Mouse (Mus musculus) heart, postnatal 0 days (tissue): Measurements from ENCODE around the gene Nenf. TPM values are rescaled to one million over a fixed set of nuclear protein-coding genes. Genes with fewer than 3 reads are reported as not detected.

ENCODE experiments used
- ATAC-seq: fragments of 200-750 bp; cut with Nextera tagmentation; 2 replicates; pipeline ENCODE4 v1.8.0; 2017; ENCODE audit warnings: low read depth, moderate number of reproducible peaks, moderate library complexity; ENCODE audit not compliant: insufficient read depth
- DNase-seq: peaks from one replicate; pipeline ENCODE4 v3.0.0-alpha.2; 2016; ENCODE audit warnings: low spot score
- H3K27ac ChIP-seq: fragments of 300-500 bp; sonication (generic); 2 replicates; pipeline ENCODE4 v1.5.1; 2014; ENCODE audit warnings: low read depth, mild to moderate bottlenecking
- H3K27me3 ChIP-seq: fragments of 300-500 bp; sonication (generic); 2 replicates; pipeline ENCODE4 v1.6.1; 2014; ENCODE audit warnings: low read length, mixed read lengths; ENCODE audit not compliant: control insufficient read depth, insufficient read depth
- H3K36me3 ChIP-seq: fragments of 300-500 bp; sonication (generic); replicated peaks from 2 replicates; pipeline ENCODE4 v1.6.1; 2014; ENCODE audit warnings: low read length, mixed read lengths; ENCODE audit not compliant: control insufficient read depth, insufficient read depth
- H3K4me1 ChIP-seq: fragments of 300-500 bp; sonication (generic); 2 replicates; pipeline ENCODE4 v1.6.1; 2014; ENCODE audit warnings: antibody characterized with exemption; ENCODE audit not compliant: control insufficient read depth, insufficient read depth
- H3K4me2 ChIP-seq: fragments of 300-500 bp; sonication (generic); 2 replicates; pipeline ENCODE4 v1.6.1; 2014; ENCODE audit warnings: low read depth, mild to moderate bottlenecking, low read length, moderate library complexity
- H3K4me3 ChIP-seq: fragments of 300-500 bp; sonication (generic); 2 replicates; pipeline ENCODE4 v1.5.1; 2014; ENCODE audit warnings: low read depth, low read length
- H3K9ac ChIP-seq: fragments of 300-500 bp; sonication (generic); replicated peaks from 2 replicates; pipeline ENCODE4 v1.6.1; 2014; ENCODE audit warnings: low read depth, low read length, mixed read lengths
- H3K9me3 ChIP-seq: fragments of 300-500 bp; sonication (generic); replicated peaks from 2 replicates; pipeline ENCODE4 v1.6.1; 2016; ENCODE audit warnings: low read length; ENCODE audit not compliant: control insufficient read depth
- CTCF ChIP-seq: IDR thresholded peaks from 2 replicates; pipeline ENCODE4 v1.5.1; 2016; ENCODE audit warnings: antibody characterized with exemption, control low read depth, low read depth
- EP300 ChIP-seq: IDR thresholded peaks from 2 replicates; pipeline ENCODE4 v1.6.1; 2016; ENCODE audit warnings: antibody characterized with exemption, low read depth
- WGBS: fragments of 180-500 bp; shearing (Covaris S2); extraction: QIAGEN DNeasy Blood & Tissue Kit; methylation state at CpG from one replicate; pipeline ENCODE4 v1.1.7; 2014; 5-methylcytosine and 5-hydroxymethylcytosine counted together
- polyA plus RNA-seq: library from polyadenylated mRNA; unstranded; fragments of >200 nt; fragmentation: Nextera tagmentation; extraction: Ambion mirVana; gene quantifications from 2 replicates; pipeline ENCODE4 v1.2.1, GENCODE M21; 2015
- total RNA-seq: library from RNA; depleted of rRNA; stranded (reverse); fragments of >200 nt; gene quantifications from 2 replicates; pipeline ENCODE4 v1.2.3, GENCODE M21; 2014; ENCODE audit warnings: low replicate concordance

Gene Nenf
- total and polyA plus RNA-seq, 2 experiments from 2014 or later: 166 to 250 TPM

DNA sequence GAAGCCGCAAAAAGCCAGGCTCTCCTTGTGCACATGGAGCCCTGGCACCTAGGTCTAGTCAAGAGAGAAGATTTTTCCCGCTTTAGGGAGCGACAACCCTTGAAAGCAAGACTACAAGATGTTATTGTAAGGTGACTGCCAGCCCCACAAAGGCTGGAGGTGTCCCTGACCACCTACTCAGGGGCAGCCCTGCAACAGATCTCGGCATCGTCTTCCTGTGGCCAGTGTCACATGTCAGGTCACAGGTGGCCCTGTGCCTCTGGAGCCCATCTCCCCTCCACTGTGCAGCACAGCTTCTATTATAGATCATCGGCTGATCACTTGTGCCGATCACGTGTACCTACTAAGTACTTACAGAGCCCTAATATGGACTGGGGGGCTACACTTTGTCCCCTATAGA is 29.6 kb upstream of the Nenf start:
- no peak for DNase-seq
- Histone ChIP-seq H3K9ac (no peak overlapping the region), H3K36me3 (peaks cover 61% of the 10 kb centered on the region), H3K4me2 (no peak overlapping the region), H3K27me3 (no peaks in the 10 kb centered on the region), H3K4me3 (no peak overlapping the region), H3K4me1 (0 out of 2 replicates have a peak, but pooled peaks cover 8% of the 10 kb centered on the region), H3K9me3 (no peaks in the 10 kb centered on the region), H3K27ac (no peak overlapping the region)
- no peak for ATAC-seq
- whole genome bisulfite sequencing: 87% methylated on average over 8 of the region's 8 CpGs
- TF ChIP-seq EP300 (no peak), CTCF (no peak)

DNA sequence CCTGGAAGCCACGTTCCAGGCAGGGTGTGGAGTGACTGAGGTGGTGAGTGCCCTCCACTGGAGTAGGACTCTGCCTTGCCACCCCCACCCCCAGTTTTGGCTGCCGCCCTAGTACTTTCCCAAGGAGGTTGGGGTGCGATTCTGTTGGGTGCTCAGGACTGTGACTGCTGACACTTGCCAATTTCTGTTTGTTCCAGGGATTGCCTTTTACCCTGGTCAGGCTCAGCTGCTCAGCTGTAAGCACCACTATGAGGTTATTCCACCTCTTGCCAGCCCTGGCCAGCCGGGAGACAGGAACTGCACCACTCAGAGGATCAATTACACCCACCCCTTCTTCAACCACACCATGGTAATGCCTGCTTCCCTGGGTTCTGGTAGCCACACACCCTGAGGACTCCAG is 22.5 kb upstream of the Nenf start:
- H3K9me3 ChIP-seq: no peaks in the 10 kb centered on the region
- H3K4me2 ChIP-seq: no peak overlapping the region
- no peak overlapping the region for H3K9ac ChIP-seq
- H3K27me3 ChIP-seq: no peaks in the 10 kb centered on the region
- H3K4me3 ChIP-seq: no peak overlapping the region
- ATAC-seq: no peak
- WGBS: 55% methylated on average over 4 of the region's 4 CpGs
- H3K4me1 ChIP-seq: no peaks in the 10 kb centered on the region
- no peak for DNase-seq
- TF ChIP-seq CTCF (no peak), EP300 (no peak)
- H3K36me3 ChIP-seq: peaks cover 58% of the 10 kb centered on the region
- no peak overlapping the region for H3K27ac ChIP-seq

- Histone ChIP-seq H3K9ac (no peak overlapping the region), H3K36me3 (peaks cover 52% of the 10 kb centered on the region), H3K4me1 (no peaks in the 10 kb centered on the region), H3K27me3 (no peaks in the 10 kb centered on the region), H3K27ac (no peak overlapping the region), H3K4me3 (no peak overlapping the region), H3K9me3 (no peaks in the 10 kb centered on the region), H3K4me2 (no peak overlapping the region)
- DNase-seq: no peak
- ATAC-seq: no peak
- 89% methylated on average over 2 of the region's 2 CpGs for WGBS
- no peak for TF ChIP-seq EP300
- TF ChIP-seq CTCF: no peak
Observed at GRCm38 (mm10) chr1:191339876-191340275, 21.9 kb upstream of the Nenf start.

DNA sequence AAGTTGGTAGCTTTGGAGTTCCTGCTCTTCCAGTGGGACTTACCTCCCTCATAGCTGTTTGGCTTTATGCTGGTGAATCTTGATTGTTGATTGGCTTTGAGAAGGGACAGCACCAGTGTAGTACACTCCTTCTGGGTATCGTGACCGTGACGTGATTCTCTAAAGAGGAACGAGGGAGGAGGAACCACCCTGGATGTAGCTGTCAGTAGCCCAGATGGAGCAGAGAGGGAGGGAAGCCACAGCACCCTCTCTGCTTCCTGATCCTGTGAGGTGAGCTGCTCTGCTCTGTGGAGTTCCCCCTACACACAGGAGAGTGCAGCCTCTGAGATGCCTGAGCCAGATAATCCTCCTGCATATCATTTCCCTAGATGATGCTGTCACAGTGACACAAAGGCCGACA is 16.5 kb upstream of the Nenf start:
- Histone ChIP-seq H3K27me3 (no peaks in the 10 kb centered on the region), H3K27ac (no peak overlapping the region), H3K4me2 (no peak overlapping the region), H3K4me3 (no peak overlapping the region), H3K4me1 (no peaks in the 10 kb centered on the region), H3K9me3 (no peaks in the 10 kb centered on the region), H3K9ac (no peak overlapping the region), H3K36me3 (peaks cover 26% of the 10 kb centered on the region)
- ATAC-seq (no peak), DNase-seq (no peak)
- WGBS: 73% methylated on average over 5 of the region's 5 CpGs
- TF ChIP-seq EP300: no peak
- TF ChIP-seq CTCF: no peak

DNA sequence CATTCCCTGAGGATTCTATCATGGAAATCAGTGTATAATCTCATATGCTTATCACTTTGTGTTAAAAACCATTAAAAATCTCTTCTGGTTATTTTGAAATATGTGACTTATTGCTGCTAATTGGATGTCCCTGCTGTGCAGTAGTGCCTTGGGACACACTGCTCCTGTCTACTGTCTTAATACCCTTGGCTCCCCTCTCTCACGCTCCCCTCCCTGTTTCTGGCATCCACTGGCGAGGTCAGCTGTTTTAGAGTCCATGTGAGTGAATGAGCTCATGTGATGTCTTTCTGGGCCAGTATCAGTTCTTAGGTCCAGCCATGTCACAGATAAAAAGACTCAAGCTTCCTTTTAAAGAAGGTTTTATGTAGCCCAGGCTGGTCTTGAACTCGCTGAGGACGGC is 12.4 kb upstream of the Nenf start:
- Histone ChIP-seq H3K27ac (no peak overlapping the region), H3K36me3 (peaks cover 11% of the 10 kb centered on the region; the same call in 1 of the 2 replicates), H3K4me3 (no peak overlapping the region), H3K9me3 (no peaks in the 10 kb centered on the region), H3K27me3 (no peaks in the 10 kb centered on the region), H3K4me1 (0 out of 2 replicates have a peak, but pooled peaks cover 8% of the 10 kb centered on the region), H3K9ac (no peak overlapping the region), H3K4me2 (no peak overlapping the region)
- WGBS: 91% methylated on average over 4 of the region's 4 CpGs
- TF ChIP-seq CTCF (no peak), EP300 (no peak)
- ATAC-seq (no peak), DNase-seq (no peak)

- TF ChIP-seq CTCF (no peak), EP300 (no peak)
- no peak for ATAC-seq
- no peaks in the 10 kb centered on the region for H3K9me3 ChIP-seq
- no peak overlapping the region for H3K9ac ChIP-seq
- H3K27me3 ChIP-seq: no peaks in the 10 kb centered on the region
- no peak overlapping the region for H3K4me3 ChIP-seq
- H3K27ac ChIP-seq: no peak overlapping the region
- H3K4me1 ChIP-seq: 0 out of 2 replicates have a peak, but pooled peaks cover 10% of the 10 kb centered on the region
- no peak for DNase-seq
- H3K36me3 ChIP-seq: peaks cover 5% of the 10 kb centered on the region; the same call in 1 of the 2 replicates
- H3K4me2 ChIP-seq: no peak overlapping the region
- WGBS: 63% methylated on average over 8 of the region's 8 CpGs
Observed at GRCm38 (mm10) chr1:191328019-191328441, 10.0 kb upstream of the Nenf start.
